Mouse (Mus musculus) embryo, embryonic 9.5 days (tissue): ENCODE results near the gene Zfp956.
A peak's percentile ranks its signal among the peaks of the same experiment; 100 is the strongest.
"Not testable (repeated sequence)": the region's sequence is repeated elsewhere in the genome, so short reads cannot be mapped to it uniquely, and the experiment has no call there.

Experiments
- DNase-seq: peaks from one replicate; pipeline ENCODE4 v3.0.0-alpha.2; 2017; ENCODE audit errors: extremely low spot score

The Zfp956 gene

DNA sequence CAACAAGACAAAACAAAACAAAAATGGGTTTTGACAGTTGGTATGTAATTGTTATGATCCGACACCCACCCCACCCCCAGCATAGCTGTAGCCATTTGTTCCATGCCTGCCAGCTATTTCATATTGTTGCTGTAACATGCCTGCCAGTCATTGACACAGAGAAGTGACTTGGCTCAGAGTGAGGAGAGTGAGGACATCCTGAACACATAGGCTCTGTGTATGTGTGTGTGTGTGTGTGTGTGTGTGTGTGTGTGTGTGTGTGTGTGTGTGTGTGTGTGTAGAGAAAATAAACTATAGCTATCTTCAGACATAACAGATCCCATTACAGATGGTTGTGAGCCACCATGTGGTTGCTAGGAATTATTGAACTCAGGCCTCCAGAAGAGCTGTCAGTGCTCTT lies 15.0 kb downstream of the Zfp956 start:
- DNase-seq = not testable (repeated sequence)

DNA sequence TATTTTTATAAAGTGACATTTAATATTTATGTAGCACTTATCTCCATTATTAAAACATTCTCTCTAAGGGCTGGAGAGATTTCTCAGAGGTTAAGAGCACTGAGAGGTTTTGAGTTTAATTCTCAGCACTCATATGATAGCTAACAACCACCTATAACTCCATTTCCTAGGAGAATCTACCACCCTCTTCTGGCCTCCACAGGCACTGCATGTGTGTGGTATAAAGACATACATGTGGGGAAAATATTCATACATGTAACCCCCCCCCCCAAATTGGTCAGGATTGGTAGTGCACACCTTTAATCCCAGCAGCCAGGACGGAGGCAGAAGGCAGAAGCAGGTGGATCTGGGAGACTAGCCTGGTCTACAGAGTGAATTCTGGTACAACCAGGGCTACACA lies 21.4 kb downstream of the Zfp956 start:
- no peak for DNase-seq

DNA sequence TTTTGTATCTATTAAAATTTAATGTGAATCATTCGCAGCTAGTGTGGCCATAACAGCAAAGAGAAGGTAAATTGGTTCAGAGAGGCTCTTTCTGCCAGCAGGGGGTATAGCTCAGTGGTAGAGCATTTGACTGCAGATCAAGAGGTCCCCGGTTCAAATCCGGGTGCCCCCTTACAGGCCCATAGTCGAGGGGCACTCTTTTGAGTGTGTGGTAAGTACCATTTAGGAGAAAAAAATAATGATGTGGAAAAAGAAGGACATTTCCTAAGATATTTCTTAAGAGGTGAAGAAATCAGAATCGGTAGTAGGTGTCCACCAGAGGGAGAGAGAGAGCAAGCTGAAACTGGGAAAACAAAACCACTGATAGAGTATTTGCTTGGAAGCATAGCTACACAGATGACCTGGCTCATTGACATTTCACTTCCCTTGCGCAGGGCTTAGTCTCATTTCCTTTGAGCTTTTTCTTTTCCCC lies 25.7 kb downstream of the Zfp956 start:
- DNase-seq = peak; percentile 86

DNA sequence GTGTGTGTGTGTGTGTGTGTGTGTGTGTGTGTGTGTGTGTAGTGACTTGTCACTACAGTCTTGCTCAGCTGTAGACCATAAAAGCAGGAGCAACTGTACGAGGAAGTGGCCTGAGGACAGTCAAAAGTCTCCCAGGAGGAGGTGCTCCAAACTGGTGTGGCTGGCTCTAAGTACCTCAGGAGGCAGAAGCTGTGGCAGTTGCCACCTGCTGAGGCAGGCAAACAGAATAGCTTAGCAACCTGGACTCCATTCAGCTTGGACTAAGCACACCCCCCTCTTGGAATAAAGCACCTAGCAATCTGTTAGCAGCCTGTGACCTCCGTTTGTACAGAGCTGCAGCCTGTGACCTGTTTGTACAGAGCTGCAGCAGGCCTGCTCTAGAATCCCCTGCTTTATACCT lies 30.7 kb downstream of the Zfp956 start:
- DNase-seq = peak; percentile 4

DNA sequence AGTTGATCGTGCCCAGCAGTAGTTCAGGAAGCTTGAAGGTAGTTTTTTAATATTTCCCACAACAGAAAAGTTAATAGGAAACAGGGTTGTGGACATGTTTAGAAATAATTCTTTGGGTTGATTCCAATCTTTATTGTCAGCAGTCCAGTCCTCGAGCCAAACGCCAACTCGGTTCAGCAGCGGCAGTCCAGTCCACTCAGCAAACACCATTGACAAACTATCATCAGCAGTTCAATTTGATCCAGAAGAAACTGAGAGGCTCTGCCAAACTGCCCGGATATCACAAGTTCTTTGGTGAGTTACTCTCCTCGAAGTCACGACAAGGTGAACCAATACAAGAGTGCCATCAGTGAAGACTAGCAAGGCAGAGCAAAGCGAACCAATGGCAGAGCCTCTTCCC lies 42.5 kb downstream of the Zfp956 start:
- DNase-seq = no peak

DNA sequence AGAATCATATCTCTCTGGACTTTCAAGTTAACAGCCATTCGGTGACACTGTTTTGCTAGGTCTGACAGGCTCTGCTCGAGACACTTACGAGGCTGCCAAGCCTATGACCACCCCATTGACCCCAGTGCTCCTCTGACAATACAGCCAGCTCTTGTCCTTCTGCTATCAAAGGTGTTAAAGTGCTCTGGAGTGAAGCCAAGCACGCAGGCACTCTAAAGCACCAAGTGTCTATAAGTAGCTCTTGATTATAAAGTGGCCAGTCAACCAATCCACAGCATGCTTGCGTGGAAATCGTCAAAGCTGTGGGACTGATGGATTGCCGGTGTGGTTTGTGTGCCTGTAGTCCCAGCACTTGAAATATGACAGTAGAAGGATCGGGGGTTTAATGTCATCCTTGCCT lies 57.5 kb downstream of the Zfp956 start:
- peak; percentile 4 for DNase-seq
